Mouse (Mus musculus) liver, embryonic 14.5 days (tissue): ENCODE measurements around the gene Syngr1.

Experiments used
- CTCF ChIP-seq: IDR thresholded peaks from 2 replicates; pipeline ENCODE4 v1.5.1; 2016; ENCODE audit warnings: antibody characterized with exemption, low read depth, control low read depth
- EP300 ChIP-seq: IDR thresholded peaks from 2 replicates; pipeline ENCODE4 v1.6.1; 2016; ENCODE audit warnings: antibody characterized with exemption, low read depth

DNA sequence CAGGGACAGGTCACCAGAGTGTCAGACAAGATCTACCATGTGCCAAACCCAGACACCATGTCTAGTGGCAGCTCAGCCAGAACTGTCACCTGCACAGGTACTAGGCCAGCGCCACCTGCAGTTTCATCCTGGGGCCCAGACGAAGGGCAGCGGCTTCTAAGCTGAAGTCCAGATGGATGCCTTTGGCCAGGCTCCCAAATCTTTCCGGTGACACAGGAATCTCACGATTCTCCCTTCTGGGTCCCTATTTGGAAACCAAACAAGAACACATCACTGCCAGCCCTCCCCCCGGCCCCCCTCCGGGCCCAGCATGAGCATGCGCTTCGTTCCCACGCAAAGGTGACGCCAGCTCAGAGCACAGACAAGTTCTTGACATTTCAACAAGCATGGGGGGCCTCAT is 72.1 kb downstream of the Syngr1 start:
- TF ChIP-seq CTCF (peak; percentile 40), EP300 (no peak)
